Mouse (Mus musculus) liver, postnatal 0 days (tissue): ENCODE data around the gene Ambn. TPM values are rescaled to one million over a fixed set of nuclear protein-coding genes. Genes with fewer than 3 reads are reported as not detected.

Experiments used
- ATAC-seq: fragments of 200-750 bp; cut with Nextera tagmentation; 2 replicates; pipeline ENCODE4 v1.8.0; 2017; ENCODE audit warnings: mild to moderate bottlenecking, moderate library complexity
- DNase-seq: peaks from one replicate; pipeline ENCODE4 v3.0.0-alpha.2; 2016
- H3K27ac ChIP-seq: fragments of 300-500 bp; sonication (generic); 2 replicates; pipeline ENCODE4 v1.5.1; 2014; ENCODE audit warnings: antibody characterized with exemption, moderate library complexity, mild to moderate bottlenecking, low read depth
- H3K27me3 ChIP-seq: fragments of 300-500 bp; sonication (generic); 2 replicates; pipeline ENCODE4 v1.6.1; 2014; ENCODE audit warnings: low read length, control low read depth, mixed read lengths; ENCODE audit not compliant: insufficient read depth
- H3K36me3 ChIP-seq: fragments of 300-500 bp; sonication (generic); replicated peaks from 2 replicates; pipeline ENCODE4 v1.6.1; 2014; ENCODE audit warnings: mild to moderate bottlenecking, control low read depth, low read length, moderate library complexity, mixed read lengths; ENCODE audit not compliant: insufficient read depth
- H3K4me1 ChIP-seq: fragments of 300-500 bp; sonication (generic); 2 replicates; pipeline ENCODE4 v1.6.1; 2014; ENCODE audit warnings: antibody characterized with exemption, mild to moderate bottlenecking, control low read depth; ENCODE audit not compliant: insufficient read depth
- H3K4me2 ChIP-seq: fragments of 300-500 bp; sonication (generic); 2 replicates; pipeline ENCODE4 v1.6.1; 2014; ENCODE audit warnings: low read depth, mild to moderate bottlenecking, low read length, moderate library complexity, mixed read lengths
- H3K4me3 ChIP-seq: fragments of 300-500 bp; sonication (generic); 2 replicates; pipeline ENCODE4 v1.5.1; 2014; ENCODE audit warnings: low read depth, low read length
- H3K9ac ChIP-seq: fragments of 300-500 bp; sonication (generic); replicated peaks from 2 replicates; pipeline ENCODE4 v1.6.1; 2014; ENCODE audit warnings: mild to moderate bottlenecking, moderate library complexity
- H3K9me3 ChIP-seq: fragments of 300-500 bp; sonication (generic); 2 replicates; pipeline ENCODE4 v1.6.1; 2016; ENCODE audit warnings: mild to moderate bottlenecking, control low read depth, low read length, mixed read lengths
- CTCF ChIP-seq: sonication (generic); IDR thresholded peaks from 2 replicates; pipeline ENCODE4 v1.5.1; 2016; ENCODE audit warnings: antibody characterized with exemption, low read depth
- EP300 ChIP-seq: IDR thresholded peaks from 2 replicates; pipeline ENCODE4 v1.6.1; 2016; ENCODE audit warnings: antibody characterized with exemption, low read depth, mild to moderate bottlenecking
- WGBS: fragments of 180-500 bp; shearing (Covaris S2); extraction: QIAGEN DNeasy Blood & Tissue Kit; methylation state at CpG from one replicate; pipeline ENCODE4 v1.1.7; 2014; ENCODE audit not compliant: insufficient replicate concordance; 5-methylcytosine and 5-hydroxymethylcytosine counted together
- polyA plus RNA-seq: library from polyadenylated mRNA; unstranded; fragments of >200 nt; fragmentation: Nextera tagmentation; extraction: Ambion mirVana; gene quantifications from 2 replicates; pipeline ENCODE4 v1.2.1, GENCODE M21; 2015

Gene Ambn
- polyA plus RNA-seq, 1 experiment from 2014 or later = not detected

GRCm38 (mm10) chr5:88487675-88488074 lies 31.9 kb downstream of the Ambn start, which contains the start of gene Enam:
TSS of gene Enam (plus strand) at chr5:88487975.
- H3K4me2 ChIP-seq = no peak within 1 kb of the TSS
- ATAC-seq (no peak), DNase-seq (no peak)
- H3K4me3 ChIP-seq = no peak within 1 kb of the TSS
- H3K27ac ChIP-seq = no peak within 1 kb of the TSS
- H3K36me3 ChIP-seq = no peaks in the 10 kb centered on the region
- no peaks in the 10 kb centered on the region for H3K27me3 ChIP-seq
- no peak within 1 kb of the TSS for H3K9ac ChIP-seq
- H3K9me3 ChIP-seq = no peaks in the 10 kb centered on the region
- TF ChIP-seq CTCF (no peak), EP300 (no peak)
- H3K4me1 ChIP-seq = no peaks in the 10 kb centered on the region

- TF ChIP-seq CTCF (no peak), EP300 (no peak)
- Histone ChIP-seq H3K27me3 (no peaks in the 10 kb centered on the region), H3K9me3 (no peaks in the 10 kb centered on the region), H3K4me2 (no peak overlapping the region), H3K4me1 (no peaks in the 10 kb centered on the region), H3K27ac (no peak overlapping the region), H3K9ac (no peak overlapping the region), H3K4me3 (no peak overlapping the region), H3K36me3 (no peaks in the 10 kb centered on the region)
- ATAC-seq (no peak), DNase-seq (no peak)
- WGBS = 55% methylated on average over 2 of the region's 2 CpGs
Observed at GRCm38 (mm10) chr5:88489004-88489403, 33.2 kb downstream of the Ambn start.

- H3K4me3 ChIP-seq = no peak overlapping the region
- TF ChIP-seq EP300 (no peak), CTCF (no peak)
- no peaks in the 10 kb centered on the region for H3K27me3 ChIP-seq
- no peak for ATAC-seq
- no peak for DNase-seq
- H3K4me2 ChIP-seq = no peak overlapping the region
- H3K9ac ChIP-seq = no peak overlapping the region
- H3K9me3 ChIP-seq = no peaks in the 10 kb centered on the region
- no peaks in the 10 kb centered on the region for H3K4me1 ChIP-seq
- 74% methylated on average over 5 of the region's 5 CpGs for WGBS
- H3K36me3 ChIP-seq = no peaks in the 10 kb centered on the region
- no peak overlapping the region for H3K27ac ChIP-seq
Observed at GRCm38 (mm10) chr5:88491111-88491510, 35.3 kb downstream of the Ambn start.

GRCm38 (mm10) chr5:88499781-88500180 lies 44.0 kb downstream of the Ambn start:
- Histone ChIP-seq H3K4me1 (no peaks in the 10 kb centered on the region), H3K9me3 (no peaks in the 10 kb centered on the region), H3K36me3 (no peaks in the 10 kb centered on the region), H3K27me3 (no peaks in the 10 kb centered on the region), H3K9ac (no peak overlapping the region), H3K4me3 (no peak overlapping the region), H3K27ac (no peak overlapping the region), H3K4me2 (no peak overlapping the region)
- TF ChIP-seq CTCF (no peak), EP300 (no peak)
- DNase-seq (no peak), ATAC-seq (no peak)
- WGBS = 73% methylated on average over 3 of the region's 3 CpGs

GRCm38 (mm10) chr5:88508555-88508954 lies 52.8 kb downstream of the Ambn start:
- Histone ChIP-seq H3K36me3 (no peaks in the 10 kb centered on the region), H3K9me3 (no peaks in the 10 kb centered on the region), H3K4me1 (no peaks in the 10 kb centered on the region), H3K4me3 (no peak overlapping the region), H3K27me3 (no peaks in the 10 kb centered on the region), H3K9ac (no peak overlapping the region), H3K4me2 (no peak overlapping the region), H3K27ac (no peak overlapping the region)
- 25% methylated on average over 1 of the region's 1 CpGs for WGBS
- no peak for DNase-seq
- ATAC-seq = peak; percentile 58; the same call in 1 of the 2 replicates
- TF ChIP-seq EP300 (no peak), CTCF (no peak)

- 0 out of 2 replicates have a peak, but pooled peaks have one; percentile 50 for ATAC-seq
- no peaks in the 10 kb centered on the region for H3K9me3 ChIP-seq
- TF ChIP-seq EP300 (no peak), CTCF (no peak)
- no peaks in the 10 kb centered on the region for H3K27me3 ChIP-seq
- no peak for DNase-seq
- no peak overlapping the region for H3K4me2 ChIP-seq
- H3K9ac ChIP-seq = no peak overlapping the region
- no peaks in the 10 kb centered on the region for H3K4me1 ChIP-seq
- H3K36me3 ChIP-seq = no peaks in the 10 kb centered on the region
- 60% methylated on average over 1 of the region's 1 CpGs for WGBS
- H3K4me3 ChIP-seq = no peak overlapping the region
- 0 out of 2 replicates have a peak overlapping the region, but pooled peaks have one; percentile 49 for H3K27ac ChIP-seq
Observed at GRCm38 (mm10) chr5:88508990-88509389, 53.2 kb downstream of the Ambn start.

Other genes starting within 250 kb of the Ambn start
- gene Gm7714, start 187.1 kb upstream of the Ambn start, polyA plus RNA-seq = not detected in 2 replicates
- not detected in 2 replicates for gene Prol1, start 138.7 kb upstream of the Ambn start, polyA plus RNA-seq
- not detected in 2 replicates for gene Amtn, start 79.9 kb upstream of the Ambn start, polyA plus RNA-seq
- gene Enam, start 32.0 kb downstream of the Ambn start, polyA plus RNA-seq = not detected in 2 replicates
- 0.09 TPM in 2 replicates for gene Jchain, start 71.9 kb downstream of the Ambn start, polyA plus RNA-seq
- 27.2 and 27.6 TPM in 2 replicates for gene Utp3, start 98.5 kb downstream of the Ambn start, polyA plus RNA-seq
- gene Rufy3, start 109.0 kb downstream of the Ambn start, polyA plus RNA-seq = 6.8 and 7.0 TPM in 2 replicates
- 35.9 and 42.0 TPM in 2 replicates for gene Grsf1, start 220.2 kb downstream of the Ambn start, polyA plus RNA-seq